Mouse (Mus musculus) olfactory bulb, adult 2 months (tissue): ENCODE measurements around the gene Cacna1i.

Source experiments
- CTCF ChIP-seq: fragments of 200-500 bp; IDR thresholded peaks from 2 replicates; pipeline ENCODE4 v1.5.1; 2012; ENCODE audit warnings: low read depth, mild to moderate bottlenecking, low read length, moderate library complexity; ENCODE audit not compliant: insufficient read depth
- POLR2A ChIP-seq: fragments of 200-500 bp; IDR thresholded peaks from 2 replicates; pipeline ENCODE4 v1.6.1; 2012; ENCODE audit warnings: mild to moderate bottlenecking, low read depth, low read length, moderate library complexity; ENCODE audit not compliant: insufficient read depth

GRCm38 (mm10) chr15:80288036-80288435 is 998 bp downstream of the Cacna1i start:
- TF ChIP-seq POLR2A = no peak
- TF ChIP-seq CTCF = no peak
